ENCODE assay signal across 7 mouse cellular contexts in the genomic region with DNA sequence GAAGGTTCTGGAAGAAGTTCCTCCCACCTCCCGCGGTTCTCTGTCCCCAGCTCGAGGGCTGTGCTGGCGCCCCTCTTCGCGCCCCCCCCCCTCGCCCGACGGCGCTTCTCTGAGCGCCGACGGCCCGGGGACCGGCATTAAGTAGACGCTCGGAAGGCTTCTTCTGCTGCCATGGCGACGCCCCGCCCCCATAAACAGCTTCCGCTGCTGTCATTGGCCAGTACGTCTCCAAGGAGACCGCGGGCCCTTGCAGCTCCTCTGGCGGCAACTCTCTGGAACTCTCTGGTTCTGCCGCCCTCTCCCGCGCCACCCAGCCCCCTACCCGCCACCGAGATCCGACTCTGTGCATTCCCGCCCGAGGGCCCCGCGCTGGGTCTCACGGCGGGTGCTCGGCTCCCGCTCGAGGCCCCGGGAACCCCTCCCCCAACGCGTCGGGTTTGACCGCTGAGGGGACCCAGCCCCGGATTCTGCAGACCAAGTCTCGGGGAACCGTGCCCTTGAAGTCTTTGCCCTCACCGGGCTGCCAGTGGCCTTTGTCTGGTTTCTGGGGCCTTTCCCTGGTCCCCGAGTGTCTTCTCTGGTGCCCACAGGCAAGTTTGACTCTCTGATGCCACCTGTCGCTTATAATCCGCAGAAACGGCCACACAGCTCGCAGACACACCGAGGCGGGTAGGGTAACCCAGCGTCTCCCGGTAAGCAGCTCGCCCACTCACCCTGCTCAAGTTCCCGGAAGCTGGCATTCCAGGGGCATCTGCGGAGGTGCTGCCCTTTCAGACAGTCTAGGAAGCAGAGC. TPM values are rescaled to one million over a fixed set of nuclear protein-coding genes. Genes with fewer than 3 reads are reported as not detected.
A peak's percentile ranks its signal among the peaks of the same experiment; 100 is the strongest.
DNase-seq lines count a peak whose midpoint lies in the region; ATAC-seq lines count a peak whose summit lies in the region.

A gene (minus strand): TSS at position 156 of the 793 bp plus-strand sequence.

- WGBS in intestine, embryonic 16.5 days, result under 1% methylated on average over 57 of the region's 61 CpGs
- WGBS in midbrain, embryonic 11.5 days, result under 1% methylated on average over 48 of the region's 61 CpGs

- H3K9me3 ChIP-seq in intestine, embryonic 16.5 days (ENCODE audit: control insufficient read depth, low read length), result no peaks in the 10 kb centered on the region
- H3K9me3 ChIP-seq in midbrain, embryonic 11.5 days (ENCODE audit: control insufficient read depth, low read length), result no peaks in the 10 kb centered on the region

- peaks cover 36% of the 10 kb centered on the region for H3K4me1 ChIP-seq in intestine, embryonic 16.5 days (ENCODE audit: control insufficient read depth, insufficient read depth, low read length)
- H3K4me1 ChIP-seq in midbrain, embryonic 11.5 days (ENCODE audit: control insufficient read depth, insufficient read depth, low read length), result peaks cover 45% of the 10 kb centered on the region

- peak; percentile 89 for ATAC-seq in intestine, embryonic 16.5 days
- peak; percentile 87 for ATAC-seq in midbrain, embryonic 11.5 days (ENCODE audit: low FRiP score)

- intact Hi-C loops in left cerebral cortex, postnatal 36 days (cut with DNase I), result no loop called here

- H3K4me3 ChIP-seq in intestine, embryonic 16.5 days (ENCODE audit: low read length), result peak within 1 kb of the TSS; percentile 70
- peak within 1 kb of the TSS; percentile 38 for H3K4me3 ChIP-seq in midbrain, embryonic 11.5 days (ENCODE audit: low read depth, low read length)

- peak within 1 kb of the TSS; percentile 100 for H3K4me2 ChIP-seq in intestine, embryonic 16.5 days (ENCODE audit: low read depth, low read length)
- peak within 1 kb of the TSS; percentile 73 for H3K4me2 ChIP-seq in midbrain, embryonic 11.5 days

- no peaks in the 10 kb centered on the region for H3K36me3 ChIP-seq in intestine, embryonic 16.5 days (ENCODE audit: control insufficient read depth, insufficient read depth, low read length)
- no peaks in the 10 kb centered on the region for H3K36me3 ChIP-seq in midbrain, embryonic 11.5 days (ENCODE audit: control insufficient read depth, insufficient read depth, low read length)

- peak within 1 kb of the TSS; percentile 77 for H3K9ac ChIP-seq in intestine, embryonic 16.5 days (ENCODE audit: low read depth, low read length)
- peak within 1 kb of the TSS; percentile 60 for H3K9ac ChIP-seq in midbrain, embryonic 11.5 days (ENCODE audit: low read length)

- peaks cover 15% of the 10 kb centered on the region for H3K27me3 ChIP-seq in intestine, embryonic 16.5 days (replicated peaks; ENCODE audit: control insufficient read depth, insufficient read depth, low read length)
- peaks cover 19% of the 10 kb centered on the region for H3K27me3 ChIP-seq in midbrain, embryonic 11.5 days (ENCODE audit: control insufficient read depth, insufficient read depth, low read length)

- DNase-seq in adrenal gland, adult 2 months, result peak; percentile 97
- peak; percentile 91 for DNase-seq in embryo, embryonic 11.5 days (ENCODE audit: low read depth, low spot score)
- DNase-seq in gastrocnemius, postnatal 4 days (ENCODE audit: low spot score in 2 of 2), result peak; percentile 91 to 94
- DNase-seq in left cerebral cortex, postnatal 36 days (ENCODE audit: low spot score in 2 of 2), result peak; percentile 91 to 97
- peak; percentile 100 for DNase-seq in midbrain, embryonic 11.5 days (ENCODE audit: low spot score, missing footprints)
- DNase-seq in skeletal muscle tissue, adult 2 months (ENCODE audit: low read depth, low spot score), result peak; percentile 86

- peak within 1 kb of the TSS; percentile 18 for H3K27ac ChIP-seq in intestine, embryonic 16.5 days (ENCODE audit: low read length)
- no peak within 1 kb of the TSS; the same call in 1 of the 2 replicates for H3K27ac ChIP-seq in midbrain, embryonic 11.5 days (ENCODE audit: low read depth, low read length)

RNA-seq across cellular contexts. Expression of the gene that starts here (rescaled TPM):
- total RNA-seq in adrenal gland, adult 2 months (2021), result under 1 TPM in 1 of 2 experiments, not detected in 1; 0.14 TPM
- 0.19 and 0.26 TPM in 2 replicates for polyA plus RNA-seq in adrenal gland, adult 2 months (2012; rRNA removed)
- total RNA-seq in gastrocnemius, postnatal 4 days (2021), result under 1 TPM; 0.29 to 0.31 TPM
- polyA plus RNA-seq in intestine, embryonic 16.5 days (2015; fragmentation: Nextera tagmentation; extraction: Ambion mirVana), result 0.27 and 0.36 TPM in 2 replicates
- 1 to 10 TPM; 5.0 to 5.2 TPM for total RNA-seq in left cerebral cortex, postnatal 36 days (2021)
- 3.5 and 3.8 TPM in 2 replicates for polyA plus RNA-seq in midbrain, embryonic 11.5 days (2014; fragmentation: Nextera tagmentation; extraction: Ambion mirVana)

Comparison
In these comparisons a context has a peak if more than half of its experiments do, and no peak if none do; other contexts are left out.
1. RNA of the gene that starts here (total RNA-seq): 5.0 to 5.2 TPM in left cerebral cortex, postnatal 36 days; 0.29 to 0.31 TPM in gastrocnemius, postnatal 4 days and 0.14 TPM in adrenal gland, adult 2 months; every median in the first group is over 4 times any median in the second.
2. Peak in DNase-seq in adrenal gland, adult 2 months; RNA of the gene not detected or under 1 TPM.
3. Peak in DNase-seq in gastrocnemius, postnatal 4 days; RNA of the gene not detected or under 1 TPM.
4. Peak in ATAC-seq, H3K4me3 ChIP-seq, H3K27ac ChIP-seq, H3K9ac ChIP-seq and H3K4me2 ChIP-seq in intestine, embryonic 16.5 days; RNA of the gene not detected or under 1 TPM.
5. Peak in every context shown above with its lines, with median percentiles within 50 percentile points of each other: DNase-seq.